Mouse (Mus musculus): ENCODE results near the gene Slc9b2.
A peak's percentile ranks its signal among the peaks of the same experiment; 100 is the strongest.

The Slc9b2 gene

GRCm38 (mm10) chr3:135307411-135308259, at the start of gene Slc9b2:
Slc9b2 (plus strand) TSS chr3:135307700.
- no peak for DNase-seq (ENCODE audit: low spot score in 2 of 2)

GRCm38 (mm10) chr3:135258919-135259318, 48.6 kb upstream of the Slc9b2 start:
- DNase-seq (ENCODE audit: low spot score in 2 of 2) = no peak

DNA sequence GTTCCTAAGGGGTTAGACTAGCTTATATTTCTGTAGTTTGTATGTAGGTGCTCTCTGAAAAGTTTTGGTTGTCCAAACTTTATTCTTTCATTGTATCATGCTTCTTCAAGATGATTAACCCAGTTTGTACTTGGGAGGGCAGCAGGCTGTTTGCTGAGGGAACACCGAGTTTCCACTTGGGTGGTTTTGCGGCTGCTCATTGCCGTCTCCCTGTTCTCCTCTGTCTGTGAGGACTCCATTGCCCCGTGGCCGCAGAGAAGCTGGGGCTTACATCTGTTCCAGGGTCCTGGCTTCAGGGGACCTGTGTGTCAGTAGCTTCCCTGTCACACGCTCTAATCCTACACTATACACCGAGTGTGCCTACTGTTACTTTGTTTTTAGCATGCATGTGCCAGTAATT, 47.3 kb upstream of the Slc9b2 start:
- DNase-seq (ENCODE audit: low spot score in 2 of 2) = no peak

- DNase-seq (ENCODE audit: low spot score in 2 of 2) = no peak
Observed at GRCm38 (mm10) chr3:135268616-135269015, 38.9 kb upstream of the Slc9b2 start.

DNA sequence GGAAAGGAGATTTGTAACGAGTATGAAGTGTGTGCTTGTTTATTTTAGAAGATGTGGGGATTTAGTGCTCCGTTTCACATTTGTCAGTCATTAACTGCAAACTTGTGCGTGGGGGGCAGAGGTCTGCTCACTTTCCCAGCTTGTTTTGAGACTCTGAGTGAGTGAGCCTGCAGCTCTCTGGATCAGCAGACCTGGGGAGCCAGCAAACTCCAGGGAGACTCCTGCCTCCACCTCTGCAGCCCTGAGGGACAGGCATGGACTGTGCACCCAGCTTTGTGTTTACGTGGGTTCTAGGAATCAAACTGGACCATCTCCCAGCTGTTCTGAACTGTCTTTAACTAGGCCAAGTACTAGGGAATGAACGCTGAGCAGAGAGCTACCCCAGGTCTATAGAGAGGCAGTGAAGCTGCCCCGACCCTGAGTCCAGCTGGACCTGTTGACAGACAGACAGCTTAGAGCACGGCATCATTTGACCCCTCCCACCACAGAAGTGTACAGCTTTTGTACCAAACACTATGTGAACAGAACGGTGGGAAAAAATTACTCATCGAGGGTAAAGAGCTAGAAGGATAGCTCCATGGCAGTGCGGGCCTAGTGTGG, 38.0 kb upstream of the Slc9b2 start:
- no peak for DNase-seq (ENCODE audit: low spot score in 2 of 2)

GRCm38 (mm10) chr3:135272627-135273026, 34.9 kb upstream of the Slc9b2 start:
- no peak for DNase-seq (ENCODE audit: low spot score in 2 of 2)

DNA sequence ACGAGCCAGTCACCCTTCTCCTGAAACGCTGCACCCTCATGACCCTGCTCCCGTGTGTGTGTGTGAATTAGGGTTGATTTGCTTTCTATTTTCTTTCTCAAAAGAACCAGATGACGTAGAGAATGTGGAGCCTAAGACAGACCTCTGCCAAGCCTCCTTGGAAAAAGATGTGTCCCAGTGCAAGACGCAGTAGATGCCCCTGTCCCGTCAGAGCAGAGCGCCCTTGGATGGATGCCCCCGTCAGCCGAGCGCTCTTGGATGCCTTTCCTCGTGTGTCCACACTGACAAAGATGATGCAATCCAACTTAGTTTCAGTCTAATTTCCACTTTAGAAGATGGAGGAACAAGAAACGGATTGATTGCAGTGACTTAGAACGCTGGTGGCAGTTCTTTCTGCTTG, 34.5 kb upstream of the Slc9b2 start:
- DNase-seq (ENCODE audit: low spot score in 2 of 2) = no peak

DNA sequence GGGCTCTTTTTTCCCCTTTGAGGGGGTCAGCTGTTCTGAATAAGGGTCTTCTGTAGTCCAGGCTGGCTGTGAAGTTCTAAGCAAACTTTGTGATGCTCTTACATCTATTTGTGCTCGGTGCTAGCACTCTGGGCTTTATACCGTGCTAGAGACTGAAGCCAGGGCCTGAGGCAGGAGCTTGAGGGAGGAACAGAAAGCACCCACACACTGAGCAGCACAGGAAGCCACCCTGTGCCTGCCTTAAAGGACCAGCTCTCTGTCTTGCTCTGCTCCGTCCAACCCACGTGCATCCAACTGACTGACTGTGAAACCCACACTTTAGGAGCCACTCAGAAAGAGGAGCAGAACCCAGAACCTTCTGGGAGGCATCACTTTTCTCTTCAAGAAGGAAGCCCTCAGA, 27.3 kb upstream of the Slc9b2 start:
- no peak for DNase-seq (ENCODE audit: low spot score in 2 of 2)

GRCm38 (mm10) chr3:135280669-135281415, 26.7 kb upstream of the Slc9b2 start, which contains the start of gene Bdh2:
Bdh2 (plus strand) TSS chr3:135281221.
- DNase-seq (ENCODE audit: low spot score in 2 of 2) = peak; percentile 41 to 70

- DNase-seq (ENCODE audit: low spot score in 2 of 2) = no peak
Observed at GRCm38 (mm10) chr3:135281701-135282100, 25.8 kb upstream of the Slc9b2 start.

GRCm38 (mm10) chr3:135285256-135285655, 22.2 kb upstream of the Slc9b2 start:
- DNase-seq (ENCODE audit: low spot score in 2 of 2) = no peak

DNA sequence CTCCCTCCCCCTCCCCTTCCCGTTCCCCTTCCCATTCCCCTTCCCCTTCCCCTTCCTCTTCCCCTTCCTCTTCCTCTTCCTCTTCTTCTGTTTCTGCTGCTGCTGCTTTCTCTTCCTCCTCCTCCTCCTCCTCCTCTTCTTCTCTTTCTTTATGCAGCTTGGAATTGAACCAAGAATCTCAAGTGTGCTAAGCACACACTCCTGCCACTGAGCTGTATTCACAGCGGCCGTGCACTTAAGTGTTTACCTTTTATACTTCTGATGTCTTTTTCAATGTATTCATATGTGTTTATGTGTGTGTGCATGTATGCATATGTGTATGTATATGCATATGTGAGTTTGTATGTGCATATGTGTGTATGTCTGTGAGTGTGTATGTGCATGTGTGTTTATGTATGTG, 21.7 kb upstream of the Slc9b2 start:
- DNase-seq (ENCODE audit: low spot score in 2 of 2) = no peak

DNA sequence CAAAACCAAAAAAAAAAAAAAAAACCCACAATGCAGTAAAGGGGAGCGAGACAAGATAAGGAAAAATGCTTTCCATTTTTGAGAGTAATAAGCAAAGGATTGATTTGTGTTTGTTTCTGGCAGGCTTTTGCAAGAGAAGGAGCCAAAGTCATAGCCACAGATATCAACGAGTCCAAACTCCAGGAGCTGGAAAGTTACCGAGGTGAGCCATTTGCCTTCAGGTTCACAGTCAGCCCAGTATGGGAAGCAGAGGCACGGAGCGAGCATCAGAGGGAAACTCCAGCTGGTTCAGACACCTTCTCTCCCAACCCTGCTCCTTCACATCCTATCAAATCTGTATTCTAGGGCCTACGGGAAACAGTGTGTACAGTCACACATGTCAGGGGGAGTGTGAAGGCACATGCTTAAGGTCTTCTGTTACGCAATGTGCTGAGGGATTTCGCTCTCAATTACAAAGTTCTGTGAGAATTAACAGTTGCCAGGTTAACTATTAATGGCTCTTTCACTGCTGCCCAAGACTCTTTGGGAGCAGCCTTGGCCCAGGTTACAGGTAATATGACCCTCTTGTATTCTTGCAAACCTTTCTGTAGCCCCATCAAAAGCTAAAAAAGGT, 19.3 kb upstream of the Slc9b2 start:
- no peak for DNase-seq (ENCODE audit: low spot score in 2 of 2)

GRCm38 (mm10) chr3:135289148-135289547, 18.4 kb upstream of the Slc9b2 start:
- no peak for DNase-seq (ENCODE audit: low spot score in 2 of 2)

- peak; percentile 27 to 56 for DNase-seq (ENCODE audit: low spot score in 2 of 2)
Observed at GRCm38 (mm10) chr3:135290249-135290894, 17.1 kb upstream of the Slc9b2 start.

DNA sequence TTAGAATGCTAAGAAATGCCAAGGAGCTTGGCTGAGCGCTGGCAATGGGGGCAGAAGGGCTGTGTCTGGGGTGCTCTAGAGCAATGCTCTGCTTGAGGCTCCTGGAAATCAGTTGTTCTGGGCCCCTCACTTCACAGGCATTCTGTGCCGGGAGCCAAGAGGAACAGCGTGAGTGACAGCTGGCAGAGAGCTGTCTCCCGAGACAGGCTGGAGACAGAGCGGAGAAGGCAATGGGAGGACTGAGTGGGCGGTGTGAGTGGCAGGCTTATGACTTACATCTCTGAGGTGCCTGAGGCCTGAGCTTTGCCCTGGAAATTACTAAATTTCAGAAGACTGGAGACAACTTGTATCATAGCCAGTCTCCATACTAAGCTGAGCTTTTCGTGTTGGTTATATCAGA, 13.8 kb upstream of the Slc9b2 start:
- no peak for DNase-seq (ENCODE audit: low spot score in 2 of 2)

- DNase-seq (ENCODE audit: low spot score in 2 of 2) = no peak
Observed at GRCm38 (mm10) chr3:135295559-135295958, 11.9 kb upstream of the Slc9b2 start.

DNA sequence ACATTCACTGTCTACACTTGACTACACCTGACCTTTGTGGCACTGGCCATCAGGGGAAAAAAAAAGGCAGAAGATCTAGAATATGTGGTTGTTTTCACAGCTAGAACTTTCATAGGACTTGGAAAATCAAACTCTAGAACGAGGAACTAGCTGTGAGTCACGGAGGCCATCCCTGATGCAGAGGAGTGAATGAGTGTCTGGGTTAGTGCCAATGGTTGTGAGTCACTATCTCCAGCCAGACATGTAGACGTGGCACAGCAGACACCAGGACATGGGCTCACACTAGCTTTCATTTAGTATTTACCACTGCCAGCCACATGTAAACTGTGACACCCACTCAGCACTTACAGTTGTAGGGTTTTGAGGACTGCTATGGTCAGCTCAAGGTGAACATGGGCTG, 8.9 kb upstream of the Slc9b2 start:
- DNase-seq (ENCODE audit: low spot score in 2 of 2) = no peak

- no peak for DNase-seq (ENCODE audit: low spot score in 2 of 2)
Observed at GRCm38 (mm10) chr3:135300081-135300480, 7.4 kb upstream of the Slc9b2 start.

DNA sequence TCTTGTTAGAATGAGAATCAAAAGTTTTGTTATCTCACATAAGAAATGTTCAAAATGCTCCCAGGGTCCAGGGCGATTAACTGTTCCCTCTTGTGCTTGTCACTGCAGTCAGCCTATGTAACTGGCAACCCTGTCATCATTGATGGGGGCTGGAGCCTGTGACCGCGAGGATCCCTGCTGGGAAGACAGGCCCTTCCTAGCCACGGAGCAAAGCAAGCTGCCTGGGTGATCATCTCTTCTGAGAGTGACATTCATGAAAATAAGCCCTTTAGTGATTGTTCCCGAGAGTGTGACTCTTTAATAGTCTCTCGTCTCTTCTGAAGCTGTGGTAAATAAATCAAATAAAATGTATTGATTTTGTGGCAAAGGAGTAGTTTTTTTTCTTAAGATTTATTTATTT, 3.4 kb upstream of the Slc9b2 start:
- no peak for DNase-seq (ENCODE audit: low spot score in 2 of 2)

DNA sequence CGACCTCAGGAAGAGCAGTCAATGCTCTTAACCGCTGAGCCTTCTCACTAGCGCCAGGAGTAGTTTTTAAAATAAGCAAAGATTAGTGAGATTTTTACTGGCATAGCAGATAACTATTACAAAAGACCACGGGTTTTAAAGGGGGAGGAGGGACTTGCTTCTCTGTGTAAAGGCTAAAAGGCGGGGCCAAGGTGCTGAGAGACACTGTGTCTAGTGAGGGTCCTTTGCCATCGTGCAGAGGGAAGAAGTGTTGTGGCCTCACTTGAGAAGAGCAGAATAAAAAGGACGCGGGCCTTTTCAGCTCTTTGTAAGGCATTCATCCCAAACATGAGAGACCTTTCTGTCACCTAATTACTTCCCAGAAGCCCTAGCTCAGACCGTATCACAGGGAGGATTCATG, 2.9 kb upstream of the Slc9b2 start:
- no peak for DNase-seq (ENCODE audit: low spot score in 2 of 2)
